In the genomic region with DNA sequence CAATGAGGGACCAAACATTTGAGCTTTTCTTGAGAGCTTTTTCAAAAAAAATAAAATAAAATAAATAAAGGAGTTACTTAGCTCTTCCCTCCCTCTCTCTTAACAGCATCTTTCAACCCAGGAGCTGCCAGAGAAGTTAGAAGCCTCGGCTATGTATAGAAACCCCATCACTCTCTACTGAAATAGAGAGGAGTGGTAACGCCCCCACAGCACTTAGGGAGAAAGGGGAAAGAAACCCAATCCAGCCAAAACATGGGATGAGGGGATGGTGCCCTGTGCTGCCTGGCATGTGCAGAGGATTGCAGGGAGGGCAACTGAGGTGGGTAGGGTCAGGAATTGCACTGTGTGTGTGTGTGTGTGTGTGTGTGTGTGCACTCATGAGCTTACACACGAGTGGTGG, we compare ENCODE assay signal across 18 mouse cellular contexts.
DNase-seq lines count a peak whose midpoint lies in the region; ATAC-seq and TF ChIP-seq lines count a peak whose summit lies in the region.
"Had no signal": no experiment of that assay in that cellular context is flagged by ENCODE, and none has a peak within 500 bp of the region (broad histone marks: within the 10 kb centered on the region; RNA-seq: fewer than 3 reads in every experiment).

No protein-coding gene starts in this region.

- no peak overlapping the region for H3K4me2 ChIP-seq in forebrain, postnatal 0 days (ENCODE audit: low read depth)
- no peak overlapping the region for H3K4me2 ChIP-seq in forebrain, embryonic 11.5 days (ENCODE audit: low read depth, low read length, severe bottlenecking)
- H3K4me2 ChIP-seq in hindbrain, embryonic 11.5 days (replicated peaks; ENCODE audit: low read depth, low read length) = no peak overlapping the region
- H3K4me2 ChIP-seq in hindbrain, embryonic 14.5 days (replicated peaks) = no peak overlapping the region
- H3K4me2 ChIP-seq: forebrain, embryonic 13.5 days; midbrain, embryonic 13.5 days had no signal

- no peak overlapping the region for H3K9ac ChIP-seq in forebrain, postnatal 0 days
- H3K9ac ChIP-seq in forebrain, embryonic 11.5 days (ENCODE audit: low read length) = no peak overlapping the region
- no peak overlapping the region for H3K9ac ChIP-seq in hindbrain, embryonic 11.5 days (ENCODE audit: low read depth, low read length)
- no peak overlapping the region for H3K9ac ChIP-seq in hindbrain, embryonic 14.5 days
- H3K9ac ChIP-seq: forebrain, embryonic 13.5 days; midbrain, embryonic 13.5 days had no signal

- H3K27me3 ChIP-seq in forebrain, postnatal 0 days (ENCODE audit: insufficient read depth, low read length) = no peaks in the 10 kb centered on the region
- no peaks in the 10 kb centered on the region for H3K27me3 ChIP-seq in forebrain, embryonic 11.5 days (ENCODE audit: control insufficient read depth, insufficient read depth, low read length)
- H3K27me3 ChIP-seq in hindbrain, embryonic 11.5 days (ENCODE audit: control insufficient read depth, insufficient read depth, low read length) = no peaks in the 10 kb centered on the region
- no peaks in the 10 kb centered on the region for H3K27me3 ChIP-seq in hindbrain, embryonic 14.5 days (ENCODE audit: control insufficient read depth, insufficient read depth, low read length)
- H3K27me3 ChIP-seq in megakaryocyte, embryonic 14.5 days (replicated peaks) = peaks cover 2% of the 10 kb centered on the region
- H3K27me3 ChIP-seq: forebrain, embryonic 13.5 days; midbrain, embryonic 13.5 days had no signal

- 0 out of 2 replicates have a peak, but pooled peaks have one; percentile 14 for ATAC-seq in forebrain, postnatal 0 days
- ATAC-seq in forebrain, embryonic 11.5 days (replicated peaks; ENCODE audit: low FRiP score) = no peak
- ATAC-seq in hindbrain, embryonic 11.5 days (ENCODE audit: low FRiP score) = no peak
- no peak for ATAC-seq in hindbrain, embryonic 14.5 days (ENCODE audit: low FRiP score)
- no peak for ATAC-seq in megakaryocyte, adult 5-6 weeks (ENCODE audit: poor library complexity, severe bottlenecking)
- ATAC-seq: forebrain, embryonic 13.5 days; hindbrain, postnatal 0 days; lung, postnatal 0 days; midbrain, embryonic 13.5 days had no signal

- H3K9me3 ChIP-seq in forebrain, postnatal 0 days (ENCODE audit: low read length) = no peaks in the 10 kb centered on the region
- no peaks in the 10 kb centered on the region for H3K9me3 ChIP-seq in forebrain, embryonic 11.5 days (ENCODE audit: control insufficient read depth, low read length)
- no peaks in the 10 kb centered on the region for H3K9me3 ChIP-seq in hindbrain, embryonic 11.5 days (ENCODE audit: control insufficient read depth, low read length)
- H3K9me3 ChIP-seq in hindbrain, embryonic 14.5 days (ENCODE audit: control insufficient read depth, low read length) = no peaks in the 10 kb centered on the region
- H3K9me3 ChIP-seq in megakaryocyte, embryonic 14.5 days = no peaks in the 10 kb centered on the region
- H3K9me3 ChIP-seq: forebrain, embryonic 13.5 days; midbrain, embryonic 13.5 days had no signal

- no peaks in the 10 kb centered on the region for H3K36me3 ChIP-seq in forebrain, postnatal 0 days (ENCODE audit: insufficient read depth)
- no peaks in the 10 kb centered on the region for H3K36me3 ChIP-seq in forebrain, embryonic 11.5 days (ENCODE audit: control insufficient read depth, insufficient read depth, low read length)
- H3K36me3 ChIP-seq in hindbrain, embryonic 11.5 days (ENCODE audit: control insufficient read depth, insufficient read depth, low read length) = no peaks in the 10 kb centered on the region
- H3K36me3 ChIP-seq in hindbrain, embryonic 14.5 days (replicated peaks; ENCODE audit: control insufficient read depth, insufficient read depth) = no peaks in the 10 kb centered on the region
- H3K36me3 ChIP-seq in megakaryocyte, embryonic 14.5 days (replicated peaks; ENCODE audit: low read length) = no peaks in the 10 kb centered on the region
- H3K36me3 ChIP-seq: midbrain, embryonic 13.5 days had no signal

- H3K4me1 ChIP-seq in forebrain, postnatal 0 days (ENCODE audit: insufficient read depth) = peaks cover 5% of the 10 kb centered on the region; the same call in 1 of the 2 replicates
- no peaks in the 10 kb centered on the region for H3K4me1 ChIP-seq in forebrain, embryonic 11.5 days (replicated peaks; ENCODE audit: control insufficient read depth, insufficient read depth, low read length)
- H3K4me1 ChIP-seq in hindbrain, embryonic 11.5 days (replicated peaks; ENCODE audit: control insufficient read depth, insufficient read depth, low read length) = no peaks in the 10 kb centered on the region
- H3K4me1 ChIP-seq in hindbrain, embryonic 14.5 days (replicated peaks; ENCODE audit: control insufficient read depth, insufficient read depth, low read length) = peaks cover 24% of the 10 kb centered on the region; the same call in 1 of the 2 replicates
- peaks cover 24% of the 10 kb centered on the region for H3K4me1 ChIP-seq in megakaryocyte, embryonic 14.5 days

- no peak for TF ChIP-seq CTCF in forebrain, postnatal 0 days (IDR thresholded peaks at IDR 0.05; ENCODE audit: low read depth)

- 47% methylated on average over 3 of the region's 3 CpGs for WGBS in forebrain, postnatal 0 days
- 77% methylated on average over 3 of the region's 3 CpGs for WGBS in forebrain, embryonic 11.5 days
- WGBS in hindbrain, embryonic 11.5 days = 72% methylated on average over 3 of the region's 3 CpGs
- WGBS in hindbrain, embryonic 14.5 days = 76% methylated on average over 3 of the region's 3 CpGs

- no peak for DNase-seq in forebrain, postnatal 0 days
- DNase-seq in forebrain, embryonic 11.5 days (ENCODE audit: low spot score) = no peak
- no peak for DNase-seq in hindbrain, embryonic 11.5 days (ENCODE audit: low spot score)
- no peak for DNase-seq in hindbrain, embryonic 14.5 days (ENCODE audit: low spot score)
- peak; percentile 43 to 64 for DNase-seq in right cerebral cortex, postnatal 10 days (ENCODE audit: low spot score in 2 of 2)
- DNase-seq in layer of hippocampus, postnatal 36 days = no peak
- DNase-seq: adrenal gland, adult 8-10 months; cerebellum, adult 9-10 months; heart, adult 11 months; kidney, adult 9 months; liver had no signal

- H3K4me3 ChIP-seq in forebrain, postnatal 0 days (ENCODE audit: low read depth, low read length) = no peak overlapping the region
- H3K4me3 ChIP-seq in forebrain, embryonic 11.5 days (ENCODE audit: low read depth, low read length) = no peak overlapping the region
- no peak overlapping the region for H3K4me3 ChIP-seq in hindbrain, embryonic 11.5 days (ENCODE audit: low read depth, low read length)
- no peak overlapping the region for H3K4me3 ChIP-seq in hindbrain, embryonic 14.5 days (replicated peaks; ENCODE audit: low read length)
- peak overlapping the region; percentile 29 for H3K4me3 ChIP-seq in megakaryocyte, embryonic 14.5 days (replicated peaks)
- H3K4me3 ChIP-seq: forebrain, embryonic 13.5 days; midbrain, embryonic 13.5 days had no signal

- H3K27ac ChIP-seq in forebrain, postnatal 0 days (ENCODE audit: low read depth, low read length) = no peak overlapping the region
- H3K27ac ChIP-seq in forebrain, embryonic 11.5 days (ENCODE audit: low read depth, low read length) = no peak overlapping the region
- peak overlapping the region; percentile 1; the same call in 1 of the 2 replicates for H3K27ac ChIP-seq in hindbrain, embryonic 11.5 days (ENCODE audit: low read depth, low read length)
- H3K27ac ChIP-seq in hindbrain, embryonic 14.5 days = no peak overlapping the region
- H3K27ac ChIP-seq: forebrain, embryonic 13.5 days; hindbrain, postnatal 0 days; midbrain, embryonic 13.5 days; stomach, postnatal 0 days had no signal

Comparison
In these comparisons a context has a peak if more than half of its experiments do, and no peak if none do; other contexts are left out.
1. DNase-seq: peak in right cerebral cortex, postnatal 10 days (2 of 2); none in forebrain, postnatal 0 days (single experiment), forebrain, embryonic 11.5 days (single experiment), hindbrain, embryonic 11.5 days (single experiment), hindbrain, embryonic 14.5 days (single experiment) and layer of hippocampus, postnatal 36 days (0 of 2).